Mouse (Mus musculus) spleen, adult 2 months (tissue): ENCODE measurements around the gene Ccdc148. TPM values are rescaled to one million over a fixed set of nuclear protein-coding genes. Genes with fewer than 3 reads are reported as not detected.

ENCODE experiments used
- DNase-seq, 2 experiments: peaks; one replicate each; pipeline versions ENCODE4 v3.0.0 to v3.0.0-alpha.2; 2012 to 2021; ENCODE audit warnings: low spot score in 2 of 2, low read depth in 1 of 2
- H3K27ac ChIP-seq: fragments of 200-500 bp; 2 replicates; pipeline ENCODE4 v1.5.1; 2012; ENCODE audit warnings: low read length, inconsistent platforms; ENCODE audit not compliant: insufficient read depth
- H3K27me3 ChIP-seq: fragments of 200-500 bp; 2 replicates; pipeline ENCODE4 v1.6.1; 2012; ENCODE audit warnings: mild to moderate bottlenecking, moderate library complexity, low read length, inconsistent platforms; ENCODE audit not compliant: control insufficient read depth, insufficient read depth
- H3K36me3 ChIP-seq: fragments of 200-500 bp; 2 replicates; pipeline ENCODE4 v1.6.1; 2012; ENCODE audit warnings: mild to moderate bottlenecking, low read length, inconsistent platforms; ENCODE audit not compliant: control insufficient read depth, insufficient read depth
- H3K4me1 ChIP-seq: fragments of 200-500 bp; 2 replicates; pipeline ENCODE4 v1.6.1; 2011; ENCODE audit warnings: inconsistent platforms; ENCODE audit not compliant: control insufficient read depth, insufficient read depth, insufficient read length
- H3K4me3 ChIP-seq: fragments of 200-500 bp; 2 replicates; pipeline ENCODE4 v1.5.1; 2011; ENCODE audit warnings: mild to moderate bottlenecking, inconsistent platforms; ENCODE audit not compliant: insufficient read depth, insufficient read length; ENCODE audit errors: extremely low read depth
- CTCF ChIP-seq: fragments of 200-500 bp; IDR thresholded peaks from 2 replicates; pipeline ENCODE4 v1.5.1; 2011; ENCODE audit warnings: mild to moderate bottlenecking, inconsistent platforms; ENCODE audit not compliant: insufficient read depth, insufficient read length, insufficient replicate concordance; ENCODE audit errors: extremely low read depth
- POLR2A ChIP-seq: fragments of 200-500 bp; IDR thresholded peaks from 2 replicates; pipeline ENCODE4 v1.6.1; 2011; ENCODE audit warnings: low read depth, low read length, inconsistent platforms
- WGBS: fragments of 180-500 bp; shearing (Covaris S2); methylation state at CpG from one replicate; pipeline ENCODE4 v1.1.7; 2018; 5-methylcytosine and 5-hydroxymethylcytosine counted together
- polyA plus RNA-seq: library from polyadenylated mRNA; depleted of rRNA; stranded (reverse); fragments of >200 nt; gene quantifications from 2 replicates; pipeline ENCODE4 v1.2.3, GENCODE M21; 2012

Gene Ccdc148
- polyA plus RNA-seq, 1 experiment: 0.34 TPM

- TF ChIP-seq POLR2A: no peak
- TF ChIP-seq CTCF: no peak
- H3K27me3 ChIP-seq: no peaks in the 10 kb centered on the region
- H3K27ac ChIP-seq: no peak overlapping the region
- DNase-seq: no peak
- no peak overlapping the region for H3K4me3 ChIP-seq
- no peaks in the 10 kb centered on the region for H3K4me1 ChIP-seq
- H3K36me3 ChIP-seq: no peaks in the 10 kb centered on the region
- WGBS: 93% methylated on average over 8 of the region's 8 CpGs
Measured at GRCm38 (mm10) chr2:59050245-59050824, 110.1 kb downstream of the Ccdc148 start.

- Histone ChIP-seq H3K4me1 (no peaks in the 10 kb centered on the region), H3K27me3 (no peaks in the 10 kb centered on the region), H3K4me3 (no peak overlapping the region), H3K27ac (no peak overlapping the region), H3K36me3 (no peaks in the 10 kb centered on the region)
- no peak for TF ChIP-seq CTCF
- TF ChIP-seq POLR2A: no peak
- DNase-seq: no peak
- WGBS: 80% methylated on average over 4 of the region's 4 CpGs
Measured at GRCm38 (mm10) chr2:59049686-59050085, 110.8 kb downstream of the Ccdc148 start.

DNA sequence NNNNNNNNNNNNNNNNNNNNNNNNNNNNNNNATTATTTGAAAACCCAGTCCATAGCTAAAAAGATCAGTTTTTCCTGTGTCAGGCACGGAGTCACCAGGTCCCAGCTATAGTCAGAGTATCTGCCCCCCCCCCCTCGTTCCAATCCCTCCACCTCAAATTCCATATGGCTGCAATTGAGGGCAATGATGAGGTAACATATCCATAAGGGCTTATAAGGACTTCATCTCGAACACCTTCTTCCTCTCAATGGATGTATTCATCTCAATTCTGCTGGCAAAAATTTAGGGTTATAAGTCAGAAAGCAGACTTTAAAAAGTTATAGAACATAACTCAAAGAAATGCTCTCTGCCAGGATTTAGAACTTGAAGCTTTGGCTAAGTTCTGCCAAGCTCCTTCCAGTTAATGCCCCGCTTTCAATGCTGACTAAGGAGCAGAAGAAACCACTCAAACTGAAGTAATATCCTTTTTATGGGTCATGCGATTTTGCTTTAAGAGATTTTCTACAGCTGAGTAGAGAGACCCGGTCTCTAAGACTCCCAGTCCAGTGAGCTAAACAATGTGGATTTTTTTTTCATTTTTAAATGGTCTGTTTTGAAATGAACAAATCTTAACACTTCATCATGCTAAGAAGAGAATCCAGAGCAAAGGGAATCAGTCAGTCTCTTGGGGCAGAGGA, 111.6 kb downstream of the Ccdc148 start:
- Histone ChIP-seq H3K4me3 (no peak overlapping the region), H3K27ac (no peak overlapping the region), H3K27me3 (no peaks in the 10 kb centered on the region), H3K4me1 (no peaks in the 10 kb centered on the region), H3K36me3 (no peaks in the 10 kb centered on the region)
- WGBS: 70% methylated on average over 6 of the region's 6 CpGs
- DNase-seq: no peak
- TF ChIP-seq CTCF: no peak
- TF ChIP-seq POLR2A: no peak

DNA sequence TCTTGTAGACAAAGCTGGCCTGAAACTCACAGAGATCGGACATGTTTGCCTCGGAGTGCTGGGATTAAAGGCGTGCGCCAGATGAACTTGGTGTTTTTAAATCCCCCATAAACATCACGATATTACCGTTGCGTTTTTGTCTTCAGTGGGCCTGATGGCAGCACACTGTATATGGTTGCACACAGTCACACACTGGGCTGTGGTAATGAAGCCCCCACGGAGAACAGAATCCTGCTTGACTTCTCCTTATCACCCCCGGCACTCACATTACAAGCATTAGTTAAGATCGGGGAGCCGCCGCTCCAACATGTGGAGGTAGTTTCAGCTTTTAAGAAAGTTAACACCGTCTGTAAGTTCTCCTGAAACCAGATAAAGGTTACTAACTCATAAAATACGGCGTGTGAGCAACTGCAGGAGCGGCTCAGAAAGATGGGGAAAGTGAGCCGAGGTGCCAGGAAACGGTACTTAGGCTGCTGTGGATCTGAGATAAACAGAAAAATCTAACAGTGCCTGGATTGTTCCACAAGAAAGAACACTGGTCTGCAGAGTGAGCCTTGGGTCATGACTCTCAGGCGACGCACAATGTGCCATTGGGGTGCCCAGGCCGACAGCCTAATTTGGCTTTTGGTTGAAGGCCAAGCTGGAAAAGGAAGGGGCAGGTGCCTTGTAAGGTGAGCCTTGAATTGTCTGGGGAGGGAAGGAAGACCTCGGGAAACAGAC, 117.0 kb downstream of the Ccdc148 start:
- TF ChIP-seq CTCF (no peak), POLR2A (no peak)
- DNase-seq: no peak
- no peak overlapping the region for H3K4me3 ChIP-seq
- H3K27ac ChIP-seq: no peak overlapping the region
- no peaks in the 10 kb centered on the region for H3K27me3 ChIP-seq
- no peaks in the 10 kb centered on the region for H3K4me1 ChIP-seq
- WGBS: 60% methylated on average over 22 of the region's 22 CpGs
- no peaks in the 10 kb centered on the region for H3K36me3 ChIP-seq

- Histone ChIP-seq H3K27ac (no peak overlapping the region), H3K4me1 (no peaks in the 10 kb centered on the region), H3K27me3 (no peaks in the 10 kb centered on the region), H3K4me3 (no peak overlapping the region), H3K36me3 (no peaks in the 10 kb centered on the region)
- no peak for TF ChIP-seq CTCF
- no peak for TF ChIP-seq POLR2A
- WGBS: 68% methylated on average over 13 of the region's 13 CpGs
- DNase-seq: no peak
Measured at GRCm38 (mm10) chr2:59042616-59043015, 117.9 kb downstream of the Ccdc148 start.

- H3K27ac ChIP-seq: no peak overlapping the region
- H3K36me3 ChIP-seq: no peaks in the 10 kb centered on the region
- 78% methylated on average over 6 of the region's 6 CpGs for WGBS
- H3K4me3 ChIP-seq: no peak overlapping the region
- no peak for DNase-seq
- no peak for TF ChIP-seq POLR2A
- no peak for TF ChIP-seq CTCF
- H3K27me3 ChIP-seq: no peaks in the 10 kb centered on the region
- H3K4me1 ChIP-seq: no peaks in the 10 kb centered on the region
Measured at GRCm38 (mm10) chr2:59036433-59036832, 124.0 kb downstream of the Ccdc148 start.
